Mouse (Mus musculus) cortical plate, adult 2 months (tissue): ENCODE data around the gene Rin2.

Experiments used
- CTCF ChIP-seq: fragments of 200-500 bp; IDR thresholded peaks from 2 replicates; pipeline ENCODE4 v1.5.1; 2011; ENCODE audit warnings: mild to moderate bottlenecking, control low read depth, low read length; ENCODE audit not compliant: insufficient read depth; ENCODE audit errors: extremely low read depth
- POLR2A ChIP-seq: fragments of 200-500 bp; IDR thresholded peaks from 2 replicates; pipeline ENCODE4 v1.6.1; 2011; ENCODE audit warnings: mild to moderate bottlenecking, low read length, control low read depth; ENCODE audit not compliant: insufficient read depth; ENCODE audit errors: extremely low read depth

GRCm38 (mm10) chr2:145812818-145813217 is 137.8 kb downstream of the Rin2 start:
- TF ChIP-seq CTCF (no peak), POLR2A (no peak)
